Mouse (Mus musculus): ENCODE results near the gene Ddx58.

Gene Ddx58

DNA sequence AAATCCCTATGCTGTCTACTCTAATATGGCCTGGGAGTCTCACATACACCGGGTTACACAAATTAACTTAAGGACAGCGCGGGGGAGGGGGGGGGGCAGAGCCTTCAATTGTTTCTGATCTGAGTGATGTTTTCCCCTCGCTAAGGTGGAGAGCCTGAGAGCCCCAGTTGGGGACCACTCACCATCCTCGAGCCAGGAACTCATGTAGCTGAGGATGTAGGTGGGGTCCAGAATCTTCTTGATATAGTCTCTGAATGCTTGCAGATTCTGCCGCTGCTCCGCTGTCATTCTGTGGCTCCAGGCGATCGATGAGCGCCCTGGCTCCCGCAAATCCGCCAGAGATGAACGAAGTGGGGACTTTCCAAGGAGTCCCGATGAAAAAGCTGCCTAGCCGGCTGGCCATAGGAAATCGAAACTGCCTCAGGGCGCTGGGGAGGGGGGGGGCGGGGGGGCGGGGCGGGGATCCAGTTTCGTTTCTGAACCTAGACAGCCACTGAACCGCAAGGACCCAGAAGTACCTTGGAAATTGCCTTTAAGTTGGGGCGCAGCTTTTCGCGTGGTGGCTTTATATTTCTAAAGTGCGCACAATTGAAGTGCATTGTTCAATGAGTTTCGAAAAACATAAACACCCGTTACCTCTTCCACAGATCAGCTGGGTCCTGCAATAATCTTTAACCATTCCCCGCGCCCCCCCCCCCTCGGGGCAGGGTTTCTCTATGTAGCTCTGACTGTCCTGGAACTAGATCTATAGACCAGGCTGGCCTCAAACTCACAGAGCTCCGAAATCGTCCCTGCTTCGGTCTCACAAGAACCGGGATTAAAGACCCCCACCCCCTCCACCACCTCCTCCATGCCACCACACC, at the start of gene Ddx58:
Gene Ddx58, minus strand, starts transcription at position 420 of the 863 bp plus-strand sequence.
- DNase-seq (ENCODE audit: low read depth, low spot score) = peak; percentile 19

DNA sequence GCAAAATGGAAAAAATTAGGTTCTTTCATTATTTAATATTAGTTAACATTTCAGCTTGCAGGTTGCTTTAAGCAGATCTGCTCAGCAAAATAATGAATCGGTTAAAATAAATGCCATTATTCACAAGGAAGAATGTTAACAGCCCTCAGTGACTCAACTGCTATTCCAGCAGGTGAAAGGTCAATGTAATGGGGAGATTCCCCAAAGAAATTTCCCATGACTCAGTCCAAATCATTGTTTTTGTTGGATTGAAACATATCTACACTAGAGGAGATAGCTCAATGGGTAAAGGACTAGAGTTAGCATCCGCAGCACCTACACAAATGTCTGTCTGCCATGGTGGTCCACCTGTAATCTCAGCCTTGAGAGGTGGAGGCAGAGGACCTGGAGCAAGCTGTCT, 49.4 kb upstream of the Ddx58 start:
- no peak for DNase-seq (ENCODE audit: low read depth, low spot score)

DNA sequence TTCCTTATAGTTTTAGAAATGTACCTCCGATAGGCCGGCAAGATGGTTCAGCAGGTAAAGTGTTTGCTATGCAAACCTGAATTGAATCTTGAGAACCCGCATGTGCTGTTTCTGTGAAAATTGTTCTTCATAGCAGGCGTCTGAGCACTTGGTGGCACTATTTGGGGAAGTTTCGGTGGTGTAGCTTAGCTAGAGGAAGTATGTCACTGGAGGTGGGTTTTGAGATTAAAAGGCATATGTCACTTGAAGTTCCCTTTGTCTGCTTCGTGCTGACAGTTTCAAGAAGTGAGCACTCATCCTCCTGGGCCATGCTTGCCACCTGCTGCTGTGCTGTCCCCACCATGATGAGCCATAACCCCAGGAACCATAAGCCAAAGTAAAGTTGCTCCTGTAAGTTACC, 47.8 kb upstream of the Ddx58 start:
- no peak for DNase-seq (ENCODE audit: low read depth, low spot score)

DNA sequence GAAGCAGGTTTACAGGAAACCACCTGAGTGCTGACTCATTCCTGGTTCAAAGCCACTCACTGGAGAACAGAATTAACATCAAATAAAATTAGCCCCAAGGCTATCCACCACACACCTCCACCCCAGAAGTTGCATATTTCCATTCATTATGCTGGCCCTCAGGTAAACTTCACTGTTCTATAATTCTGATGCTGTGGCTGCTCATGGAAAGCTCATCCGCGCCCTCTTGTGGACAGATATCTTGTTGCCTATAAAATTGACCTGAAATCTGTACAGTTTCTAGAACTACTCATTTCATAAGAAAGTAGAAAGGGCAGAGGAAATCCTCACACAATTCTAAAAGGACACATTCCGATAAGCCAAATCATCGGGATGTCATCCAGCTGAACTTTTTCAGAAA, 46.0 kb upstream of the Ddx58 start:
- DNase-seq (ENCODE audit: low read depth, low spot score) = peak; percentile 79

DNA sequence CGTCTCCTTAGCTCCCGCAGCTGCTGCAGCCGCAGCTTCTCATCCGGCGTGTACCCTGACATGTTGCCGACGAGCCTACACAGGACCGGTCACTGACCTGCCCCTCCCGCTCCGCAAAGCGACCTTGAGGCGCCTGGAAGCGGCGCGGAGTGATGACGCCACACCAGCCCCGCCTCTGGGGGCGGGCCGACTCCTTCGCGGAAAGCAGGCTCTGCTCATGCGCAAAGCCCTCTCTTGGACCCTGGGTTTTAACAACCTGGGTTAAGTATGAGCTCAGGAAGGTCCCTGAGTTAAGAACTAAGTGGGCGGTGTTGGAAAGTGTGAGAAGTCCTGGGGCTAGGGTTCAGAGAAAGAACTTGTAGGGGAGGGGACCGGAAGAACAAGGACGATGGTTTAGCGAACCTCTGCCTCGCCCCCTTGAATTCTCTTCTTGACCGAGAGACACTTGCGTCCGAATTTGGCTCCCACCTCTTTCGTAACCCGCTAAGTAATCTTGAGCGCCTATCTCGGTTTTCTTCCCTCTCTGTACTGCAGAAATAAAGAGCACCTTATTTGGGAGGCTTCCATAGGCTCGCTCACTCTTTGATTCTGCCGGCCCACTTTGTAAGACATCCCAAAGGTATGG, 39.8 kb upstream of the Ddx58 start, which contains the start of gene Ndufb6:
Gene Ndufb6, minus strand, starts transcription at position 146 of the 625 bp plus-strand sequence.
- peak; percentile 98 for DNase-seq (ENCODE audit: low read depth, low spot score)

DNA sequence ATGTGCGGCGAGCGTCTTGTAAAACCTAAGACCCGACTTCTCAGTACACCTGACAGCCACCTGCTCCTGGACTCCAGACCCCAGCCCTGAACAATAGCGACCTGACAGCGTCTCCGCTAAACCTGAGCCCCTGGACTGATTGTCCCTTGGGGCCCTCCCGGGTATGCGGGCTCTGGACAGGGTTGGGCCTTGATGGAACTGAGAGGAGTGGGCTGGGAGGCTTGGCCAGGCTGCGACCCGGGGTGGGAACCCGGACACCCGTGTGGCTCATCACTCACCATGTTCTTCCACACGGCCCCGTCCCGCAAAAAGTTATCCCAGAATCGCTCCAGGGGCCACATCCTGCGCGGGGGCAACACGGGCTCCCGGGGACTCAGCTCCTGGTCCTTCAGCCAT, 39.2 kb upstream of the Ddx58 start:
- peak; percentile 7 for DNase-seq (ENCODE audit: low read depth, low spot score)

DNA sequence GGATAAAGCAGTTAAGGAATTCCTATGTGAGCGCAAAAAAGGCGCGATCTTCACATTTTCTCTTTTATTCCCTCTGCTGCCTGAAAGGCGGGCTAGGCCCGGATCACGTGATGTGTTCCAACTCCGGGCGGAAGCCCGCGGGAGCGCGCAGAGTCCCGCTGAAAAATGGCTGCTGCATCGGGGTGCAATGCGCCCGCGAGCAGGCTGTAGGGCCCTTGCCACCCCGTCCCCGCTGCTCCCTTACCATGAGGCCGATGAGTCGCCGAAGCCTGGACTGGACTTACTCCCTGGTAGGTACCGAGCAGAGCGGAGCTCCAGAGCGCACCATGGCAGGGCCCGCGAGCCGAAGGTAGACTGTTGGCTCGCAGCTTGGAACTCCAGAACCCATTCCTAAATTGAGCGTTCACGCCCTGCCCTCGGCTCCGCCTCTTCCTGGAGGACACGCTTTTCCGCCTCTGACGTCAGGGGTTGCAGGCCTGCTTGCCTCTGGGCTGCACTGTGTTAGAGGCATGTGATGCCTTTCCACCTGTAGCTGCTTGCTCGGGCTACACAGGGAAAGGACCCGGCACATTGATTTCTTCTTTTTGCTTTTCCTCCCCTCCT, 29.9 kb upstream of the Ddx58 start, which contains the start of the genes Smim27 and Topors:
Gene Smim27, plus strand, starts transcription at position 150 of the 603 bp plus-strand sequence.
Gene Topors, minus strand, starts transcription at position 421 of the 603 bp plus-strand sequence.
- peak; percentile 99 for DNase-seq (ENCODE audit: low read depth, low spot score)

DNA sequence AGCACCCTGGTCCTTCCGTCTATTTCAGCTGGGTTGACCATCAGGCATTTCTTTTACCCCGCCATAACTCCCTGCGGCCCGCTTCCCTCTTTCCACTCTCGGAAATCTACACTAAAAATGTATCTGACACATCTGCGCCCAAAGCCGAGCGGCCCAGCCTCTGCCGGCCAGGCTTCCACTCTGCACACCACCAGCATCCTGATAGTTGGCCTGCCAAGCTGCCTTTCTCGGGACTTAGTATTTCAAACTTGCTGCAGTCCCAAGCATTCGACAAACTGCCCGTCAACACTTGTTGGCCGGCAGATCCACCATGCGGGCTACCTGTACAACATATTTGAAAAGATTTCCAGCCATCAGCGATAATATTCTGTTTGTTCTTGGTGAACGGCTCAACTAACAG, 29.2 kb upstream of the Ddx58 start:
- DNase-seq (ENCODE audit: low read depth, low spot score) = no peak

DNA sequence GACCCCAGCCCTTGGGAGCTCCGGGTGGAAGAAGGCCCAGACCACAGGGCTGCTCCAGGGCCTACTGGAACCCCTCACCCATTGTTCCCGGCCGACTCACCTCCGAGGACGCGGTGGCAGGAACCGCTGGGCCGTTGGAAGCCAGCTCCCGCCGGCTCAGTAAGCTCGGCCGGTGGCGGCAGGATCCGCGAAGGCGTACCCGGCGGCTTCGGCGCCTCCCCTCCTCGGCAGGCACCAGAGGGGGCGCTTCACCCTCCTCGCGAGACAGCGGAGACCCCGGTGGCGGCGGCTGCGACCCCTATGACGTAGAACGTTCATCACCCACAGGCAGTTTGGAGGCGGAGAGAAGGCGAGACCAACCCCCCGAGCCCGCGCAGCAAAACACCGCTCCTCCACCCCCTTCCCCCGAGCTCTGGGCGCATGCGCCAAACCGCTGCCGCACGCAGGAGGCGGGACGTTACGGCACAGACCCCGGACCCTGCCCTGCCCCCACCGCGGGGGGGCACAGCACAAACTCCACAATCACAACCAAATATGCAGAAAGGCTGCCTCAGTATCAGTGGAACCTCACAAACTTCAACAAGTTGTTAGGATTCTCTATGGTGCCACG, 28.7 kb upstream of the Ddx58 start:
- DNase-seq (ENCODE audit: low read depth, low spot score) = peak; percentile 93

DNA sequence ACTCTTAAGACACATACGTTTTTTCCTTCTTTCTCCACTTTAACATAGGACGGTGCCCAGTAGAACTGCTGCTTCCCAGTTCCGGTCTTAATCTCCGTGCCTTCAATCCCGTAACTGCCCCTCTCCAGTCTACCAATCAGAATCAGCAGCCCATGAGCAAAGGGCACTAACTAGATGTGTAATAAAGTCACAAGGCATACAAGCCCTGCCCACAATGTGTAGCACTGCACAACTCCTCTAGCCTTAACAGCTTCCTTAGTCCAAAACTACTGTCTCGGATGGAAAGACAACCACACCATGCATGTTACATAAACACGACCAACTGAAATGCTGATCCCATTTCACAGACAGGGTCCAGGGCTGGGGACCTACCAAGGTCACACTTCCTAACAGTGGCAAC, 28.1 kb upstream of the Ddx58 start:
- DNase-seq (ENCODE audit: low read depth, low spot score) = peak; percentile 38

DNA sequence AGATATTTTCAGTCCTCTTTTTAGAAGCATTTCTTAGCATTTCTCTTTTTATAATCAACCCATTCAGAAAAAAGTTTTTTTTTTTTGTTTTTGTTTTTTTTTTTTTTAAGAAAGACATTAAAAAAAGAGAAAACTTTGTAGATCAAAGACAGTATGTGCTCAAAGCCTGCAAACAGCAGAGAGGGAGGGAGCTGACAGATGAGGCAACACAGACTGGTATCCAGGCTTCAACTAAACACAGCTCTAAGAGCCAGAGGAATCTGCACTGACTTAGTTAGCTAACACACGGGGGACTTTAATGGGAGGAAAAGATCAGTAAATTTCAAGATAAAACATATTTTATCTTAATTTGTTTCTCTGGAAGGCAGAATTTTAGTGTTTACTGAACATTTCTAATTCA, 24.7 kb upstream of the Ddx58 start:
- no peak for DNase-seq (ENCODE audit: low read depth, low spot score)

DNA sequence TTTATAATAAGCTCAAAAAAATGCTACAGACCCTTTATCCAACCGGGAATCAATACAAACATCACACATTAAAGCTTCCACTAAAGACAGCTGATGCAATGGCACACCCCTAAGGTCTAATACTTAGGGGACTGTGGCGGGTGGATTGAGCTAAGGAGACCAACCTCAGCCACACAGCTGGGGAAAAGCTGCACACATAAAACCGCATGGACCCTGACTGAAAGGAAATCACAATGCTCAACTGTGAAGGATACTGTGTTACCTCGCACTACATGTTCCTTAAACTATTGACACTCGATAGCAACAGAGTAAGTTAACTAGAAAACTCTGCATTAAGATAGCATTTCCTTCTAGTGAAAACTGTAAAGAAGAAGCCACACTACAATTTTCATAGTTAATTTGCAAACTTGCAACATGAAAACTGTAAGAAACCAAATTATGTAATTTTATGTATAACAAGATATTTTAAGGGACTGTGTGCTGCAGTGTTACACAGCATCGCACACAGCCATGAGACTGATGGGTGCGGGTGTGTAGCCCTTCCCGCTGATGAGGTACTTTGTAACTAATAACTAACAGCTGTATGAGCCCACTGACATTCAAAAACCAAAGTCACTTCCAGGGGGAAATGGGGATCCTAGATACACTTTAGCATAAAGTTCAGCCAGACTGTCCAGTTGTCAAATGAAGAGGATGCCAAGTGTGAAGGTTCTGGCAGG, 14.9 kb upstream of the Ddx58 start:
- no peak for DNase-seq (ENCODE audit: low read depth, low spot score)

DNA sequence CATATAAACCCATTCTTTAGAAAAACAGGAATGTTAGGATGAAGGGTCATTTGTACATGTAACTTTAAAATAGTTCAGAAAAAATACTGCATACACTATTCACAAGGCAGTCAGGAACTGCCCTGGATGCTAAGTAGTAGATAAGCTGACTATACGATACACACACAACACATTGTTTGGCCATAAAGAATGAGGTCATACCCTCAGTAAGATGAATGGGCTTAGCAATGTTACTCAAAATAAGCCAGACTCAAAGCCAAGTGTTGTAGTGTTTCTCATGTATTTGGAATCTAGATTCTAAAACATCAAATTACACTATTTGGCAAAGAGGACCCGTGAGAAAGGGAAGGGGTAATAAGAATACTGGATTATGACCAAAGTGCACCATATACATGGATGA, 14.1 kb upstream of the Ddx58 start:
- no peak for DNase-seq (ENCODE audit: low read depth, low spot score)

DNA sequence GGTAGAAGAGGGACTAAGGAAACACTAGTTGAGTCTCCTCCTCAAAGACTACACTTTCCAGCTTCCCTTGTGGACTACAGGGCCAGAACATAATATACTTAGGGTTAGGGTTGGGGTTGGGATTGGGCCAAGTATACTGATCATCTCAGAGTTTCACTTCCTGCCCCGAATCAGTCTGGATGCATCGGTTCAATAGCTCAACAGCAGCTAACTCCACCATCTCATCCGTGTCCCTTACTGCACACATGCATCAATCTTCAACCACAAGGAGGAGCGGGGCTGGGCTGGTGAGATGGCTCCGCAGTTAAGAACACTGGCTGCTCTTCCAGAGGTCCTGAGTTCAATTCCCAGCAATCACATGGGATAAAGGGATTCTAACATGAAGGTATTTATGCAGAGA, 11.4 kb upstream of the Ddx58 start:
- DNase-seq (ENCODE audit: low read depth, low spot score) = no peak

DNA sequence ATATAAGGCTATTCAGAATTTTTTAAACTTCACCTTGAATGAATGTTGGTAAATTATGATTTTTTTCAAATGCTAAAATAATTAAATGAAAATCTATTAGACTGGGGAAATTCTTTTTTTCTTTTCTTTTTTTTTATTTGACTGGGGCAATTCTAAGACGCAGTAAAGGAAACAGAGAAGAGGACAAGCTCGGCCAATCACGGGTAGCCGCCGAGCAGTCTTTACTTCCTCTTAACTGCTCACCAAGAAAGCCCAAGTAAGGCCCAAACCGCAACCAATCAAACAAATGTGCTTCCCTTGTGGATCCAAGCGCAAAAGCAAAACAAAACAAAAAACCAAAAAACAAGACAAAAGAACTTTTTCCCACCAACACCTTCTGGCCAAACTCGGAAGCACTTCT, 4.4 kb upstream of the Ddx58 start:
- DNase-seq (ENCODE audit: low read depth, low spot score) = no peak

DNA sequence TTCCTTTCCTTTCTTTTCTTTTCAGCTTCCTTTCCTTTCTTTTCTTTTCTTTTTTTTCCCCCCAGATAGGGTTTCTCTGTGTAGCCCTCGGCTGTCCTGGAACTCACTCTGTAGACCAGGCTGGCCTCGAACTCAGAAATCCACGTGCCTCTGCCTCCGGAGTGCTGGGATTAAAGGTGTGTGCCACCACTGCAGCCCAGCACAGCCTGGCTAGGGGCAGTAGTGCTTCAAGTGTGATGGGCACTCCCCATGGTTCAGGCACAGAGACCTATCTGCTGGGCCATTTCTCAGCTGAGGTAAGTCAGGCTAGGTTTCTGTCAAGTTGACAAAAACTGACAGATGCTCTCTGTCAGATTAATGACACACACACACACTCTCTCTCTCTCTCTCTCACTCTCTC, 3.4 kb upstream of the Ddx58 start:
- DNase-seq (ENCODE audit: low read depth, low spot score) = no peak

DNA sequence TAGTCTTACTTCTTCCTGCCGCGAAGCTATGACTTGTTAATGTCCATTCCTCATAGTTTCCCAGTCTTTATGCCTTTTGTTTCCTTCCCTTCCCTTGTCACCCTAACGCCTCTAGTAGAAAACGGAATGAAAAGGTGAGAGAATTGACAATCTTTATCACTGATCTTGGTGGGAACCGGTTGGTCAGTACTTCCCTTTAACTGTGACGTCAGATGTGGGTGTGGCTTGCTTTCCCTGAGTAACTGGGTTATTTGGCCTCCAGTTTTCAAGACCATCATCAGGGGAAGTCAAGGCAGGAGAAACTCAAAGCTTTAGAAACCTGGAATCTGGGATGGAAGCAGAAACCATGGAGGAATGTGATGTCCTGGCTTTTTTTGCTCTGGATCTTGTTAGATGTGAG, 2.3 kb upstream of the Ddx58 start:
- no peak for DNase-seq (ENCODE audit: low read depth, low spot score)

DNA sequence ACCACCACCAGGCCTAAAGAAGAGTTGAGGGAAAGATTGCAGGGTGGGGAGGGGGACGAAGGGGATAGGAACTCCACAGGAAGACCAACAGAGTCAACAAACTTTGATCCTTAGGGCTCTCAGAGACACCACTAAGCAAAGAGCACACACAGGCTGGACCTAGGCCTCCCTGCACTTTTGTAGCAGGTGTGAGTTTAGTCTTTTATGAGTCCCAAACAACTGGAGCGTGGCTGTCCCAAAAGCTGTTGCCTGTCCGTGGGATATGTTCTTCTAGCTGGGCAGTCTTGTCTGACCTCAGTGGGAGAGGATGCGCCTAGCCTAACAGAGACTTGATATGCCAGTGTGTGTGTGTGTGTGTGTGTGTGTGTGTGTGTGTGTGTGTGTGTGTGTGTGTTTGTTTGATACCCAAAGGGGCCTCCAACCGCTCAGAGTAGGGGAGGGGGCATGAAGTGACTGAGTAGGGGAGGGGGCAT, 680 bp upstream of the Ddx58 start:
- no peak for DNase-seq (ENCODE audit: low read depth, low spot score)

DNA sequence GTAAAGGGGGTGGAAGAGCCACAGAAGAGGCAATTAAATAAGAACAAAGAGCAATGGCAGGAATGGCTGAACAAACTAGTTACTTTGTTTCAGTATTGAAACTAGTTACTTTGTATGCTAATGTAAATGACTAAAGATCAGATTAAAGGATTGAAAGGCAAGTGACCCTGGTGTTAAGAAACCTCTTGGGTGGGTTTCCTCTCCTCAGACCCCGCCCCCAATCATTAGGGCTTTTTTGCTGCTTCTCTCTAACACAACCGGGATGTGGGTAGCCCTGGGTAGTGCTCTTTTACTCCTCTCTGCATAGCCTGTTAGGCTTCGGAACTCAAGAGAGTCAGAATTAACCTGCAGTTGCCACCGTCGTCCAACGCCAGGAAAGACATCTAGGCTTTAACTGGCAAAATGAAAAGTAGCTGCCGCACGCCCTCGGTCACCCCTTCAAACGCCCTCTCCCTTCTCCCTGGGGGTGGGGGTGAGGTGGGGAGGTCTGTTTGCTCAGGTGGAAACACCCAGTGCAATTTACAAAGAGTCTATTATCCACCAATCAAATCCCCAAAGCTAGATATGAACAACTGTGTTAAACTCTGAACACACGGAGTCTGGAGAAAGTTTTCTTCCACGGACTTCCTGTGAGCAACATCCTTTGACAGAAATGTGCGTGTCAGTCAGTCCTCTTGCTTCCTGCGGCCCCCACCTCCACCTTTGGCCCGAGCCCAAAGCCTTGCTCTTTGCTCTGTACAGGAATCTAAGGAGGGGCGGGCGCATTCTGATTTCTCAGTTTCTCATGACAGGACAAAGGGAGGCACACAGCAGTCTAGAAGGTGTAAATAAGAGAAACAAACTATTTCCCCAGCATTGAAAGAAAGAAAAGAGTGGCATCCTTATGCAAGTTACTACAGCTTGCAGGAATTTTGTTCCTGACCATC, 882 bp downstream of the Ddx58 start:
- peak; percentile 14 for DNase-seq (ENCODE audit: low read depth, low spot score)

DNA sequence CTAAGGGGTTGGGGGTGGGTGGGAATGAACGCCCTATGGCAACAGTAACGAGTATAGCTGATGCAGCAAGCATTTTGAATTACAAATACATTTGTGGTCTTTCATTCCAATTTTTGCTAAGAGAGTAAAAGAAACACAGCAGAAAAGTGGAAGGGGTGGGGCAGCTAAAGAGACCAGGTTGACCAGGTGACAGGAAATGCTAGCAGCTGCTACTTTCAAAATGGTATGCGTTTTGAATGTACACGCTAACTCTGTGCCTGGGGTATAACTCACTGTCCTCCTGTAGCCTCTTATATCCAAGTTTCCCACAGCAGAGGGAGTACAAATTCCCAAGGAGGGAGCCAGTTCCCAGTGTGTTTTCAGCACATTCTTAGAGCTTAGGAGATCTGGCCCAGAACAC, 2.8 kb downstream of the Ddx58 start:
- no peak for DNase-seq (ENCODE audit: low read depth, low spot score)
